Mouse (Mus musculus): Measurements from ENCODE around the gene Cfap206.
"Not testable (repeated sequence)": the region's sequence is repeated elsewhere in the genome, so short reads cannot be mapped to it uniquely, and the experiment has no call there.

GRCm38 (mm10) chr4:34733415-34733814, 3.4 kb upstream of the Cfap206 start:
- not testable (repeated sequence) for TF ChIP-seq POLR2A (IDR thresholded peaks at IDR 0.05; ENCODE audit: insufficient read depth, low read depth, low read length)
- peak; percentile 42 for TF ChIP-seq CTCF (IDR thresholded peaks at IDR 0.05)
